Mouse (Mus musculus) stomach, postnatal 0 days (tissue): ENCODE results near the gene Gm3404. TPM values are rescaled to one million over a fixed set of nuclear protein-coding genes. Genes with fewer than 3 reads are reported as not detected.
"Not testable (repeated sequence)": the region's sequence is repeated elsewhere in the genome, so short reads cannot be mapped to it uniquely, and the experiment has no call there.

Experiments
- ATAC-seq: fragments of 200-750 bp; cut with Nextera tagmentation; 2 replicates; pipeline ENCODE4 v1.8.0; 2017; ENCODE audit not compliant: low FRiP score, low TSS enrichment
- DNase-seq: peaks from one replicate; pipeline ENCODE4 v3.0.0-alpha.2; 2016; ENCODE audit warnings: low spot score
- H3K27ac ChIP-seq: fragments of 300-500 bp; sonication (generic); replicated peaks from 2 replicates; pipeline ENCODE4 v1.5.1; 2014; ENCODE audit warnings: mild to moderate bottlenecking, control low read depth
- H3K27me3 ChIP-seq: fragments of 300-500 bp; sonication (generic); 2 replicates; pipeline ENCODE4 v1.6.1; 2014; ENCODE audit warnings: low read length; ENCODE audit not compliant: control insufficient read depth, insufficient read depth
- H3K36me3 ChIP-seq: fragments of 300-500 bp; sonication (generic); 2 replicates; pipeline ENCODE4 v1.6.1; 2014; ENCODE audit warnings: low read length, mixed read lengths; ENCODE audit not compliant: control insufficient read depth, insufficient read depth
- H3K4me1 ChIP-seq: fragments of 300-500 bp; sonication (generic); replicated peaks from 2 replicates; pipeline ENCODE4 v1.6.1; 2014; ENCODE audit warnings: antibody characterized with exemption; ENCODE audit not compliant: control insufficient read depth, insufficient read depth
- H3K4me2 ChIP-seq: fragments of 300-500 bp; sonication (generic); replicated peaks from 2 replicates; pipeline ENCODE4 v1.6.1; 2014; ENCODE audit warnings: low read depth, mild to moderate bottlenecking, control low read depth, moderate library complexity
- H3K4me3 ChIP-seq: fragments of 300-500 bp; sonication (generic); 2 replicates; pipeline ENCODE4 v1.5.1; 2014; ENCODE audit warnings: low read depth, low read length, control low read depth
- H3K9ac ChIP-seq: fragments of 300-500 bp; sonication (generic); 2 replicates; pipeline ENCODE4 v1.6.1; 2014; ENCODE audit warnings: mild to moderate bottlenecking, low read length, control low read depth, mixed read lengths
- H3K9me3 ChIP-seq: fragments of 300-500 bp; sonication (generic); 2 replicates; pipeline ENCODE4 v1.6.1; 2016; ENCODE audit warnings: low read length; ENCODE audit not compliant: control insufficient read depth
- CTCF ChIP-seq: IDR thresholded peaks from 2 replicates; pipeline ENCODE4 v1.5.1; 2016; ENCODE audit warnings: antibody characterized with exemption, low read depth, mild to moderate bottlenecking, moderate library complexity
- EP300 ChIP-seq: optimal IDR thresholded peaks from 2 replicates; pipeline ENCODE3; 2016; ENCODE audit warnings: antibody characterized with exemption
- WGBS: fragments of 180-500 bp; shearing (Covaris S2); extraction: QIAGEN DNeasy Blood & Tissue Kit; methylation state at CpG from one replicate; pipeline ENCODE4 v1.1.7; 2014; 5-methylcytosine and 5-hydroxymethylcytosine counted together
- polyA plus RNA-seq: library from polyadenylated mRNA; unstranded; fragments of >200 nt; fragmentation: Nextera tagmentation; extraction: Ambion mirVana; gene quantifications from 2 replicates; pipeline ENCODE4 v1.2.1, GENCODE M21; 2015

The Gm3404 gene
- polyA plus RNA-seq, 1 experiment from 2014 or later: not detected

DNA sequence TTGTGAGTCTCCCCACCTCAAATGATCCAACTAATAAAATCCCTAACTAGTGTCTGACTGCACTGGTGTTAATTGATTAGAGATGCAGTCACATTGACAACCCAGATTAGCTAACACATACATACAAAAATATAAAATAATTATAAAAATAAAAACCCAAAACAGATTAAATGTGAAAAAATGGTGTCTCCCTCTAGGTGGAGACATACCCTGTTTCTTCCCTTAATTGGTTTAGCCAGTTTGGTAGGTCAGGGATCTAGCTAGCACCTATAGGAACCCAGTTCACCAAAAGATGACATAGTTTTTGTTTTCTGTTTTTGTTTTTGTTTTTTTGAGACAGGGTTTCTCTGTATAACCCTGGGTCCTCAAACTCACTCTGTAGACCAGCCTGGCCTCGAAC lies 38.7 kb downstream of the Gm3404 start:
- Histone ChIP-seq H3K27me3 (no peaks in the 10 kb centered on the region), H3K36me3 (no peaks in the 10 kb centered on the region), H3K9ac (no peak overlapping the region), H3K9me3 (no peaks in the 10 kb centered on the region), H3K4me2 (no peak overlapping the region), H3K4me1 (no peaks in the 10 kb centered on the region), H3K27ac (no peak overlapping the region), H3K4me3 (no peak overlapping the region)
- WGBS: 73% methylated on average over 1 of the region's 1 CpGs
- TF ChIP-seq EP300 (no peak), CTCF (no peak)
- DNase-seq (no peak), ATAC-seq (no peak)

DNA sequence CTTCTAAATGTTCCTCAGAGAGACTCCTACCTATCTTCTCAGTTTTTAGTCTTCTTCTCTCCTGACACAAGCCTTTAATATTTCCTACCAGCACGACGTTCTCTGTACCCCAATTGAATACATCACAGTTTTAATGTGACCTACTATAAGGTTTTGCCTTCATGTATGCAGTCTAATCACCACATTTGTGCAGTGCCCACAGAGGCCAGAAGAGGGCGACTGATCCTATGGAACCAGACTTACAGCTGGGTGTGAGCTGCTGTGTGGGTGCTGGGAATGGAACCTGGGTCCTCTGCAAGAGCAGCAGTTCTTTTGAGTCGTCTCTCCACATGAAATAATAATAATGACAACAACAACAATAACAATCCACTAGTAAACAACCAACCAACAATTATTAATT lies 41.5 kb downstream of the Gm3404 start:
- DNase-seq (peak; percentile 23), ATAC-seq (no peak)
- H3K4me2 ChIP-seq: no peak overlapping the region
- TF ChIP-seq EP300 (no peak), CTCF (peak; percentile 44)
- H3K9me3 ChIP-seq: no peaks in the 10 kb centered on the region
- no peak overlapping the region for H3K27ac ChIP-seq
- H3K4me1 ChIP-seq: no peaks in the 10 kb centered on the region
- H3K9ac ChIP-seq: no peak overlapping the region
- H3K4me3 ChIP-seq: no peak overlapping the region
- 54% methylated on average over 4 of the region's 4 CpGs for WGBS
- H3K27me3 ChIP-seq: no peaks in the 10 kb centered on the region
- no peaks in the 10 kb centered on the region for H3K36me3 ChIP-seq

DNA sequence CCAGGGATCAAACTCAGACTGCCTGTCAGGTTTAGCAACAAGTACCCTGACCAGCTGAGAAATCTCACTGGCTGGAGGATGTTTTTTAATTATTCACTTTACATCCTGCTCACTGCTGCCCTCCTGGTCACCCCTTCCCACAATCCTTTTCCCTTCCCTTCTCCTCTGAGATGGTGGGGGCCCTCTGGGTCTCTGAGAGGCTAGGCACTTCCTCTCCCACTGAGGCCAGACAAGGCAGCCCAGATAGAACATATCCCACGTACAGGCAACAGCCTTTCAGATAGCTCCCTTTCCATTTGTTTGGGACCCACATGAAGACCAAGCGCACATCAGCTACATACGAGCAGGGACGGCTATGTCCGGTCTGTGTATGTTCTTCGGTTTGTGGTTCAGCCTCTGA lies 44.6 kb downstream of the Gm3404 start:
- H3K27ac ChIP-seq, ATAC-seq, H3K4me2 ChIP-seq, DNase-seq, H3K4me3 ChIP-seq, H3K9me3 ChIP-seq, H3K27me3 ChIP-seq, H3K9ac ChIP-seq, H3K4me1 ChIP-seq, H3K36me3 ChIP-seq: not testable (repeated sequence)
- WGBS: 68% methylated on average over 6 of the region's 6 CpGs

DNA sequence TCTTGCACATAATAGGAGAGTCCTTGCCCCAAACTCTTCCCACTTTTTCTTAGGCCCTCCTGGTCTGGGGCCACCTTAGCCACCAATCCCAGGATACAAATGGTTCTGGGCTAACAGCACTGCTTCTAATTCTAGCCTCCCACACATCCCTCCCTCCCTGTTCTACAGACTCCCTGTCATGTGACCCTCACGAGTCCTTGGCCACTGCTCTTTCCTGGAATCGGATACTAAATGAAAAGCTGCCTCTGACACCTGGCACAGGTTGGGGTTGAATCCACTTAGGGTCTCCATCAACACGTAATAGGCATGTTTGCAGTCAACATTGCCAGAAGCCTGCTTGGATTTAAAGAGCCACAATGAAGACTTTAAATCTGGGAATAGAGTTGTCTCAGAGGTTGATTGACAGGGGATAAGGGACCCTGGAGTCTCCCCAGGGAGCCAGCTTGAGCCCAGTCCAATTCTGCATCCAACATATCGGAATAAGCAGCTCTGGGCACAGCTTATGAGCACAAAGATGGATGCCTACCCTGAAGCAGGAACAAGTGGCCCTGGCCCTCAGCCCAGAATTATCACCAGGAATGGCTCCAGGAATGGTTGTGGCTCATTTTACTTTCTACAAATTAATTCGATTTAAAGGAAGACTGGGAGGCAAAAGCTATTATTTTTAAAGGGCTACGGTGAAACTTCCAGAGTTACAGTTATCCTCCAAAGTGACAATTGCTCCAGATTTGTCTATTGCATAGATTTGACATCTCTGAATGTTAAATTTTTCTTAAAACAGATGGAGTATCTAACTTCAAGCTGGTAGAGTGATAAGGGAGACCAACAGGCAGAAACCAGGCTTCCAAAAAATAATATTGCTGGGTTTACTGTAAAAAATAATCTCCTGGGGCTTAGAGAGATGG lies 46.5 kb downstream of the Gm3404 start:
- not testable (repeated sequence) for H3K4me2 ChIP-seq, ATAC-seq, H3K4me3 ChIP-seq, H3K4me1 ChIP-seq, H3K36me3 ChIP-seq, H3K9ac ChIP-seq, H3K27ac ChIP-seq, H3K9me3 ChIP-seq, H3K27me3 ChIP-seq, DNase-seq
- WGBS: 64% methylated on average over 6 of the region's 6 CpGs

DNA sequence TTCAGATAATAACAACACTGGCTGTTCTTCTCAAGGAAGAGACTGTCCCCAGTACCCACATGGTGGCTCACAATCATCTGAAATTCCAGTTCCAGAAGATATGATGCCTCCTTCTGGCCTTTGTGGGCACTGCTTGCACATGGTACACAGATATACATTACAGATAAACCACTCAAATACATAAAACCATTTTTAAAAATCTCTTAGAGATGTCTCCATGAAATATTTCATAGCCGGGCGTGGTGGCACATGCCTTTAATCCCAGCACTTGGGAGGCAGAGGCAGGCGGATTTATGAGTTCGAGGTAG lies 47.1 kb downstream of the Gm3404 start:
- not testable (repeated sequence) for DNase-seq, H3K36me3 ChIP-seq, H3K4me2 ChIP-seq, H3K4me3 ChIP-seq, H3K9ac ChIP-seq, H3K4me1 ChIP-seq, H3K27ac ChIP-seq, ATAC-seq, H3K9me3 ChIP-seq, H3K27me3 ChIP-seq
- 90% methylated on average over 4 of the region's 4 CpGs for WGBS

DNA sequence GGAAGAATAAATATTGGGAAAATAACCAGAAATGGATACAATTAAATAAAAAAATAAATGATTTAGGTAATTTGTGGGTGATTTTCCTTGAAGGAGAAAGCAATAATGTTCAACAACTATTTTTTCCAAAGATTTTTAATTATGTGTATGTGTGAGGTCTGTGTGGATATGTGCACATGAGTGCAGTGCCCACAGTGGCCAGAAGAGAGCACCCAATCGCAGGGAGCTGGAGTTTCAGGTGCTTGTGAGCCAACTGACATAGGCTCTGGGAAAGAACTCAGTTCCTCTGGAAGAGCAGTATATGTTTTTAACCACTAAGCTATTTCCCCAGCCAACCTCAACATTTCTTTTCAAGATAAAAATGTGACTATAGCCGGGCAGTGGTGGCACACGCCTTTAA lies 51.1 kb downstream of the Gm3404 start:
- WGBS: 84% methylated on average over 3 of the region's 3 CpGs
- ATAC-seq: no peak
- TF ChIP-seq EP300 (no peak), CTCF (no peak)

More for the DNA sequence above, 51.1 kb downstream of the Gm3404 start:
- H3K36me3 ChIP-seq: no peaks in the 10 kb centered on the region
- DNase-seq: no peak
- H3K9me3 ChIP-seq: no peaks in the 10 kb centered on the region
- no peak overlapping the region for H3K4me2 ChIP-seq
- H3K27ac ChIP-seq: no peak overlapping the region
- H3K9ac ChIP-seq: no peak overlapping the region
- H3K4me1 ChIP-seq: no peaks in the 10 kb centered on the region
- no peak overlapping the region for H3K4me3 ChIP-seq
- no peaks in the 10 kb centered on the region for H3K27me3 ChIP-seq

Other genes with a start within 250 kb of the Gm3404 start
- 0.45 and 0.50 TPM in 2 replicates for gene Wasf3, start 140.8 kb upstream of the Gm3404 start, polyA plus RNA-seq
- gene Gm6408, start 43.8 kb upstream of the Gm3404 start, polyA plus RNA-seq: not detected in 2 replicates
- not detected in 2 replicates for gene Gm6370, start 34.4 kb upstream of the Gm3404 start, polyA plus RNA-seq
- gene 4930449I24Rik, start 23.4 kb upstream of the Gm3404 start, polyA plus RNA-seq: not detected in 2 replicates
- not detected in 2 replicates for gene Gm3402, start 11.7 kb upstream of the Gm3404 start, polyA plus RNA-seq
- not detected in 2 replicates for gene Gm3409, start 11.8 kb downstream of the Gm3404 start, polyA plus RNA-seq
- gene Gm3415, start 30.3 kb downstream of the Gm3404 start, polyA plus RNA-seq: not detected in 2 replicates
- 0.05 and 0.12 TPM in 2 replicates for gene Gpr12, start 59.4 kb downstream of the Gm3404 start, polyA plus RNA-seq